Mouse (Mus musculus) mature B cell (primary cell): Measurements from ENCODE around the gene Tmcc1.
"Not testable (repeated sequence)": the region's sequence is repeated elsewhere in the genome, so short reads cannot be mapped to it uniquely, and the experiment has no call there.

Source experiments
- in situ Hi-C: fragments of 300-500 bp; cut with MboI; formaldehyde crosslinking; loops from 2 replicates; pipeline ENCODE4 v1.14.3; 2019

Gene Tmcc1

DNA sequence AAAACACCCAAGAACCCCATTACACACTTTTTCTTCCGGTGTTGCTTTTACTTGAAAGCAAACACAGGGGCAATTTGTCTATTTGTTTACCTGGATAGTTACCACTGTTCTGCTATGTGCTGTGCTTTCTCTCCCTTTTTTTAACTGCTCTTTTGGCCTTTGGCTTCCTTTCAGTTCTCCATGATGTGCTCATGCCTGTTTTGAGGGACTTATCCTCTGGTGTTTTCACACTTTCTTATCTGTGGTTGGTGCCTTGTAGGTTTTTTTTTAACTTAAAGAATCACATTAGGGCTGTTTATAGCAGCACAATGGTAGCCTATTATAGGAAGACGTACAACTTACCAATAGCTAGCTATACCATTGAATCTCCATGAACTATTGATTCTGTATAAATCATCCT lies 51.6 kb downstream of the Tmcc1 start:
- in situ Hi-C loops = no loop called here

GRCm38 (mm10) chr6:116140782-116141181 lies 52.5 kb downstream of the Tmcc1 start:
- in situ Hi-C loops = no loop called here

- in situ Hi-C loops = loop anchor here (10.0 kb wide), 2 partner anchors 124 to 234 kb away; no protein-coding TSS in a partner anchor
These were observed 54.0 kb downstream of the Tmcc1 start for GRCm38 (mm10) chr6:116139143-116139856.

DNA sequence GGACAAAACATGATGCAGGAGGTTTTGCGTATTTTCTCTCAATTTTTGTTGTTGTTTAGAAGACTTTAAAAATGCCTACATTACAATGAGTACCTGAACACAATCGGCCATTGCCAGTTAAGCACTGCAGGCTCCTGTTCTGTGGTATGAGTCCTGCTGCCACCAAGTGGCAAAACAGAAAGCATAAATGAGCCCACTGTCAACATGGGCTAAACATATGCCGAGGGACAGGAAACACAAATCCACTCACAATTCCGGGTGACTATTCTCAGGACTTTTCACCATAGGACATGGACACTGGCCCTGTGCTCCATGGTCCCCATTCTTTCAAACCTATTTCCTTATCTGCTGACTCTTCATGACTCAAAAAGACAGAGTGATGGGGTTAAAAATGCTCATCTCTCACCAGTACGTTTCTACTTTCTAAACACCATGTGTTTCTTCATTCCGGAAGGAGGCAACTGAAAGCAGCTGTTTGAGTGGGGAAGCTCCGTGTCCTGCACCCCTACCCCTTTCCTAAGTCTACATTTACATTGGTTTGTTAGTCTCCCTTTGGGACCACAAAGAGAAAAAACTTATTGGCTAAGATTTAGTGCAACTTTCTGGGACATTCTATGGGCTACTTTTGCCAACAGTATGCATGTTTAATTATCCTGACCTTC lies 57.2 kb downstream of the Tmcc1 start:
- in situ Hi-C loops = loop anchor here (10.0 kb wide), 2 partner anchors 121 to 231 kb away; no protein-coding TSS in a partner anchor

DNA sequence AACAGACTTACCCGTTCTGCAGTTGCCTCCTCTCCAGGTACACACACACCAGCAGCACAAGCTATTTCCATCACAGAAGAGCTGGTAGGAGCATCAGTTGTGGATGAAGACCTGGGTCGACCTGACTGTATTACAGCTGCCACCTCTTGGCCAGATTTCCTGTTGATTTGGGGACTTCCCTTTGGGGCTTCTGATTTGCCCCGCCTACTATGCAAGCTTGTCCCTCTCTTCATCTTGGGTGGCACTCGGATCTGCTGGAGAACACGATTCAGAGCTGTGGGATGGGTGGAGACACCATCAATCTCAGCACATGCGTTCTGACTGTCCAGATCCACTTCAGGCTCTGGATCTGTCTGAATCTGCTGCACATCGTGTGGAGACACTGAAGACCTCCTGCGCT lies 59.5 kb downstream of the Tmcc1 start:
- in situ Hi-C loops = loop anchor here (10.0 kb wide), 2 partner anchors 119 to 229 kb away; no protein-coding TSS in a partner anchor

- in situ Hi-C loops = loop anchor here (10.0 kb wide), 2 partner anchors 117 to 227 kb away; no protein-coding TSS in a partner anchor
These were observed 61.5 kb downstream of the Tmcc1 start for GRCm38 (mm10) chr6:116131771-116132170.

DNA sequence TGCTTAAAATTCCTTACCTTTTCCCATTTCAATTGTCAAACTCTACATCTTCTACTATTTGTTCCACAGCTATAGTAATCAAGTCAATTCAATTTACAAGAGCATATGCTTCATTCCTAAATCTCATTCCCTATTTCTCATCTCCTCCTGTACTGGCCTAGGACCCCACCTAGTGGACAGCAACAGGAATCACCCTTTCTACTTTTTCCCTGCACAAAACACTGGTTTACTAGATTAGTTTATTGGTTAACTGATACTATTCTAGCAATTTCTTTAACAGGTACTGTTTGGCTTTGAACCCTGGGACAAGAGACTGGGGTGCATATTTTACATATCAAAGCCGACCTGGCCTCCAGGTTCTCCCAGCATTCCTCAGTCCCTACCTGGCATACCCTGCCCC lies 64.6 kb downstream of the Tmcc1 start:
- in situ Hi-C loops = no loop called here

DNA sequence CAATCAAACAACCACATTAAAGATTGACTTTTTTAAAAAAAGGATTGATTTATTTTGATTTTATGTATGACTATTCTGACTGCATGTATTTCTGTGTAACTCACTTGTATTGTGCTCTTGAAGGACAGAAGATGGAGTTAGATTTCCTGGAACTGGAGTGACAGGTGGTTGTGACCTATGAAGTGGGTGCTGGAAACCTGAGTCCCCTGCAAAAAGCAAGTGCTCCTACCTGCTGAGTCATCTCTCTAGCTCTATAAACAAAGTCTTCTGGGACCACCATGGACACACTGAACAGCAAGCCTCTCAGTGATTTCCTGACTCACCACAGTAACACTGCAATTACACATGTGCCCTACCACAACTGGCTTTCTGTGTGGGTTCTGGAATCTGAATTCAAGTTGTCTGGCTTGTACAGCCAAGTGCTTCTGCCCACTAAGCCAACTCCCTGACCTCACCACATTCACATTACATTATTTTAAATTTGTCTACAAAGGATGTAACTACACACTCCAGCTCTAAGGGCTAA lies 65.3 kb downstream of the Tmcc1 start:
- in situ Hi-C loops = no loop called here

- in situ Hi-C loops = no loop called here
These were observed 66.7 kb downstream of the Tmcc1 start for GRCm38 (mm10) chr6:116126577-116126976.

DNA sequence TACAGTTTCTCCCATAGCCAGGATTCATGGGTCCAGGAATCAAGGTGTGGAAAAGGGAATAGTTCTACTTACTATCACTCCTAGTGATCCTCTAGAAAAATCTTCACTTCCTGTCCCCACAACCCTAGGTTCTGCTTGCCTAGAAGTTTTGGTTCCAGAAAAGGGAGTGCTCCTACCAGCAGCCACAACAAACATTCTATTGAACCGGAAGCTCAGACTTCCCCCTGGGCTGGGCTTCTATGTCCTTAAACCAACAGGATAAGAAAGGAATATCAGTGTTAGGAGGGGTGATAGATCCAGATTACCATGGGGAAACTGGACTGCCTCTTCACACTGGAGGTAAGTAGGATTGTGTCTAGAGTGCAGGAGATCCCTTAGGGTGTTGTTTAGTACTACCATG lies 70.4 kb downstream of the Tmcc1 start:
- in situ Hi-C loops = no loop called here

DNA sequence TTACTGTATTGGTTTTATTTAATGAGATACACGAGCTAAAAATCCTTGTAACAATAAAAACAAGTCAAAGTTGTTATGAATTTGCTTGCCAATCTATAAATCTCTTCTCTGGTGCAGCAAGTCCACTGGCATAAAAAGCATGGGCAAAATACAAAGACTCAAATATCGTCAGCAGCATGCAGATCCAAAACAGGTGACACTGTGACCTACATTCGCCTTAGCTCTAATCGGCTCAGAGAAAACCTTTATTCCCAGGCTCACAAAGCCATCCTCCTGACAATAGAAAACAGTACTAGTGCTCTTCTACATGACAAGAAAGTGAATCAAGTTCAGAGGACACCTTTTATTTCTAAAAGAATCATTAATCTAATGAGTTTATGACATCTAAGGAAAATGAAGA lies 73.6 kb downstream of the Tmcc1 start:
- in situ Hi-C loops = no loop called here

GRCm38 (mm10) chr6:116116634-116117033 lies 76.7 kb downstream of the Tmcc1 start:
- in situ Hi-C loops = not testable (repeated sequence)

DNA sequence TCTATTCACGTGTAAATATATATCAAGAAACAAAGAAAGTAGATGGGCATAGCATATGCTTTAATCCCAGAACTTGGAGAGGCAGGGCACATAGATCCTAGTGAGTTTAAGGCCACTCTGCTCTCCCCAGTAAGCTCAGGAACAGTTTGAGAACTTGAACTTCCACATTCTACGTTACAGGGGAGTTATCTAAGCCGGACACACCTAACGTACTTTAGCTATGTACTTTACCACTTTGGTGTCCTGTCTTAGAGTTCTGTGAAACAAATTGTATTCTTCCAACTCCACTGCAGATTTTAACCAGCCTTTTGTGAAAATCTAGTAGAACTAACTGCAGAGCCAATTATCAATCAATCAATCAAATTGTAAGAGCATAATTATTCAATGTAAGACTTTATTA lies 82.7 kb downstream of the Tmcc1 start:
- in situ Hi-C loops = no loop called here

GRCm38 (mm10) chr6:116107471-116108358 lies 85.6 kb downstream of the Tmcc1 start:
- in situ Hi-C loops = no loop called here

- in situ Hi-C loops = no loop called here
These were observed 86.3 kb downstream of the Tmcc1 start for GRCm38 (mm10) chr6:116106967-116107470.

- in situ Hi-C loops = no loop called here
These were observed 95.7 kb downstream of the Tmcc1 start for GRCm38 (mm10) chr6:116097579-116097978.

- in situ Hi-C loops = no loop called here
These were observed 103.9 kb downstream of the Tmcc1 start for GRCm38 (mm10) chr6:116089402-116089801.

DNA sequence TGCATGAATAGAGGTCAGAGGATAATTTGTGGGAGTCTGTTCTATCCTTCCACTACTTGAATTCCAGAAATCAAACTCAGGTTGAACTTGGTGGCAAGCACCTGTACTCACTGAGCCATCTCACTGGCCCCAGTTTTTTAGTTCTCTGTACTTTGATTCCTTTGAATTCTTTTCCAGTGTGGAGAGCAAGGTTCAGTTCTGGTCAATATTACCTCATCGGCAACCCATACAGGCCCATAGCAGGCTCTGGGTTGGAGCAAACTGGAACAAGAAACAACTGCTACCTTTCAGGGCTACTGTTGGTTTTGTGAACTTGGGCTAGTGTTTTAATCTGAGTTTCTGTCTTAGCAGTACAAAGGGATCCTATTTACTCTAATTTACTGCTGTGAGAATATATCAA lies 107.2 kb downstream of the Tmcc1 start:
- in situ Hi-C loops = no loop called here

DNA sequence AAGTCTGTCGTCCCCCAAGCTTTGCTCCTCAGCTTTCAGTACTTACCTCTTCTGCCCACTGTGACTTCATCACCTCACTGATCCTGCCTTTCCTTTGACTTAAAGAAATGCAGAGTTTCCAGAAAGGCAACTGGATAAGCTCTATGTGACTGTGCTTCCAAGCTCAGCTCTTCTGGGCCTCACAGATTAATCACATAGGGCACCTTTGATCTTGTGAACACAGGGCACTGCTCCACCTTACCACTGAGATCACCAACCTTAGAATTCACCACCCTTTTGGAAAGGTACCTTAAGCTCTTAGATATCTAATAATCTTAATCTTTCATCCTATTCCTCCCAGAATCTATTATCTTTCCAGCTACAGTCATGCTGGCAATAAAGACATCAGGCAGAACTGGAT lies 111.0 kb downstream of the Tmcc1 start:
- in situ Hi-C loops = no loop called here

GRCm38 (mm10) chr6:116081375-116081774 lies 111.9 kb downstream of the Tmcc1 start:
- in situ Hi-C loops = no loop called here

- in situ Hi-C loops = no loop called here
These were observed 112.5 kb downstream of the Tmcc1 start for GRCm38 (mm10) chr6:116080756-116081155.

DNA sequence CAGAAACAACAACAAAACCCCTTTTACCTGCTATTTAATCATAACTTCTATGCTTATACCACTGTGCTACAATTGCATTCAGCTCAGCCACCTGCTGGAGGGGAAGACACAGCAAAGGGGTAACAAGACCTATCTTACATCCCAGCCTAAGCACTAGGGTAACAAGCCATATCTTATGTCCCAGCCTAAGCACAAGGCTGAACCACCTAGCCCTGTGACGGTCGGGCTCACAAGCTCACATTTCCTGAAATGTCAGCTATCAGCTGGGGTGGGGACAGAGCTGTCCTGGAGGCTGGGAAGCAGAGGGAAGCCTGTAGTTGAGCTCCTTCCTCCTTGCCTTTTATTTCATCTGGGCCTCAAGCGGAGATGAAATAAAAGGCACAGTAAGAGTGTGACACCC lies 115.7 kb downstream of the Tmcc1 start:
- in situ Hi-C loops = no loop called here
